Mouse (Mus musculus) liver, embryonic 13.5 days (tissue): Measurements from ENCODE around the gene Nat14. TPM values are rescaled to one million over a fixed set of nuclear protein-coding genes. Genes with fewer than 3 reads are reported as not detected.

Experiments used
- ATAC-seq: fragments of 200-750 bp; cut with Nextera tagmentation; 2 replicates; pipeline ENCODE4 v1.8.0; 2017; ENCODE audit warnings: low read depth, mild to moderate bottlenecking, moderate number of reproducible peaks, moderate library complexity
- DNase-seq: peaks from one replicate; pipeline ENCODE4 v3.0.0; 2022
- H3K27ac ChIP-seq: fragments of 300-500 bp; sonication (generic); 2 replicates; pipeline ENCODE4 v1.5.1; 2015; ENCODE audit warnings: moderate library complexity, mild to moderate bottlenecking, inconsistent platforms
- H3K27me3 ChIP-seq: fragments of 300-500 bp; sonication (generic); 2 replicates; pipeline ENCODE4 v1.6.1; 2015; ENCODE audit warnings: mild to moderate bottlenecking, inconsistent platforms
- H3K36me3 ChIP-seq: fragments of 300-500 bp; sonication (generic); 2 replicates; pipeline ENCODE4 v1.6.1; 2015; ENCODE audit warnings: mild to moderate bottlenecking, inconsistent platforms
- H3K4me1 ChIP-seq: fragments of 300-500 bp; sonication (generic); replicated peaks from 2 replicates; pipeline ENCODE4 v1.6.1; 2015; ENCODE audit warnings: inconsistent platforms
- H3K4me2 ChIP-seq: fragments of 300-500 bp; sonication (generic); 2 replicates; pipeline ENCODE4 v1.6.1; 2015; ENCODE audit warnings: inconsistent platforms, mild to moderate bottlenecking, moderate library complexity
- H3K4me3 ChIP-seq: fragments of 300-500 bp; sonication (generic); replicated peaks from 2 replicates; pipeline ENCODE4 v1.5.1; 2015; ENCODE audit warnings: mild to moderate bottlenecking, inconsistent platforms
- H3K9ac ChIP-seq: fragments of 300-500 bp; sonication (generic); 2 replicates; pipeline ENCODE4 v1.6.1; 2015; ENCODE audit warnings: mild to moderate bottlenecking, inconsistent platforms
- H3K9me3 ChIP-seq: fragments of 300-500 bp; sonication (generic); replicated peaks from 2 replicates; pipeline ENCODE4 v1.6.1; 2016; ENCODE audit warnings: inconsistent platforms
- WGBS: fragments of 180-500 bp; shearing (Covaris S2); methylation state at CpG from one replicate; pipeline ENCODE4 v1.1.7; 2015; ENCODE audit not compliant: insufficient replicate concordance; 5-methylcytosine and 5-hydroxymethylcytosine counted together
- polyA plus RNA-seq: library from polyadenylated mRNA; unstranded; fragments of >200 nt; fragmentation: Nextera tagmentation; extraction: Ambion mirVana; gene quantifications from 2 replicates; pipeline ENCODE4 v1.2.1, GENCODE M21; 2015

Nat14 gene
- polyA plus RNA-seq, 1 experiment from 2014 or later: 0.67 TPM

DNA sequence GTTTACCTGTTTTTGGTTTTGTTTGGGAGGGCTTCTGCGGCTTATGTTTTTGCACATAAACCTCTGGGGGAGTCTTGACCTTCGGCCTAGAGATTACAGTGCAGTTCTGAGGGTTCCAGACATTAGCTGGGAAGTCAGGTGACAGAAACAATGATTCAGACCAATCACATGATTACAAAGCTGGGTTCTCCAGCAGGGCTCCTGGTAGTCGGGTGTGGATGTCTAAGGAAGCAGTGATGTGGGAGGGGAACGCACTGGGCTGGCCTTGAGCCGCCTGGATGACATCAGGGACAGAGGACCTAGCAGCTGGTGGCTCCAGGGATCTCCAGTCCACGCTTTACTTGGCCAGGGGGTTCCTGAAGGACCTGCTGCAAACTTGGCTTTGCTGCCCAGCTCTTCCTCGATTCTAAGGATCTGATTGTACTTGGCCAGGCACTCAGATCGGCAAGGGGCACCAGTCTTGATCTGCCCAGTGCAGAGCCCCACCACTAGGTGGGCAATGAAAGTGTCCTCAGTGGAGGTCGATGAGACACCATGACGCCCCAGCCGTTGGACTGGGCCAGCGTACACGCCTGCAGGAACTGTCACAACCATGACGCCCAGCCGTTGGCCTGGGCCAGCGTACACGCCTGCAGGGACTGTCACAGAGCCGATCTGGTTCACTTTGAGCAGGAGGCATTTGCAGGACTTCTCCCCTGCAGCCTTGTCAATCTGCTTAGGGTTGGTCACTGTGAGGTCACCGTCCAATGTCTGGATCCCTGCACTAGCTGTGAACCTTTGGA lies 28.9 kb downstream of the Nat14 start:
- Histone ChIP-seq H3K4me1 (no peaks in the 10 kb centered on the region; the same call in 1 of the 2 replicates), H3K4me2 (no peak overlapping the region), H3K9me3 (no peaks in the 10 kb centered on the region), H3K36me3 (no peaks in the 10 kb centered on the region), H3K27me3 (peaks cover 5% of the 10 kb centered on the region; the same call in 1 of the 2 replicates), H3K4me3 (no peak overlapping the region), H3K27ac (no peak overlapping the region), H3K9ac (no peak overlapping the region)
- no peak for ATAC-seq
- DNase-seq: no peak
- 62% methylated on average over 19 of the region's 19 CpGs for WGBS

DNA sequence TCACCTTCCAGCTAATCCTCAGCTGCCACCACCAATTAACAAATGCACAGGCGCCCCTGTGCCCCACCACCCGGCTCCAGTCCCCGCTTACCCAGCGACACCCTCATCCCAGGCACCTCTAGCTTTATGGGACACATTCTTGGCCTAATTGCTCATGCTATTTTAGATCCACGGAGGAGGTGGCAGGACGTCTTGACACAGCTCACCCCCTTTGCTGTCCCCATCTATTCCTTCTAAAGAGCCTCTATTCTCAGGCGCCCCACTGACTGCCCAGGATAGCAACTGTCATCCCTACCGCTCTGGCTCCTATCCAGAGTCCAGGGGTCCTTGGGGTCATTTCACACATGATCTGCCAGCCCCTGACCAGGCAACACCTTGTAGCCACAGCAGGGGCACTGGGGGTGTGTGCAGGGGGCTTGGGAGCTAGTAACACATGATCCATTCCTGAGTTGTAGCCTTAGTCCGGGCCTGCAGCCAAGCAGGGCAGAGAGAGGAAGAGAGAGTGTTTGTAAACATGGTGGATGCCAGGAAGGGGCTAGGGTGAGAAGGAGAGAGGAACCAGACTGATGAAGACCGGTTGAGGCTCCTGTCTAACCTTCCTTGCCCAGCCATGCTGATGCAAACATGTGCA lies 32.1 kb downstream of the Nat14 start:
- H3K9ac ChIP-seq: no peak overlapping the region
- 22% methylated on average over 10 of the region's 10 CpGs for WGBS
- H3K36me3 ChIP-seq: no peaks in the 10 kb centered on the region
- no peak overlapping the region for H3K27ac ChIP-seq
- DNase-seq (no peak), ATAC-seq (no peak)
- H3K4me2 ChIP-seq: no peak overlapping the region
- no peaks in the 10 kb centered on the region for H3K9me3 ChIP-seq
- H3K27me3 ChIP-seq: no peaks in the 10 kb centered on the region
- no peak overlapping the region for H3K4me3 ChIP-seq
- no peaks in the 10 kb centered on the region for H3K4me1 ChIP-seq

DNA sequence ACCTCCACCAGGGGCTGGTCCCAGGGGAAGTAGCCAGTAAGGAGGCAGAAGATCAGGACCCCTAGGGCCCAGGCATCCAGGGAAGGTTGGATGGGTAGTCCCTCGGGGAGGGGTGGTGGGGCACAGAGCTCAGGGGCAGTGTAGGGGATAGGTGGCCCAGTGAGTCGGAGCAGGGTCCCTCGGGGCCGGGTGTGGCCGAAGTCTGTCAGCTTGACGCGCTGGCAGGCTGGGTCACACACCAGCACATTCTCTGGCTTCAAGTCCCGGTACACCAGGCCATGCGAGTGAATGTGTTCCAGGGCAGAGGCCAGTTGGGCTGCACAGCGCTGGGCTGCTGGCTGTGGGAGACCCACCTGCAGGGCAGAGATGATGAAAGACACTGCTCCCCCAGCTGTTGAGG lies 35.5 kb downstream of the Nat14 start:
- Histone ChIP-seq H3K4me3 (no peak overlapping the region), H3K4me1 (no peaks in the 10 kb centered on the region), H3K4me2 (no peak overlapping the region), H3K27ac (no peak overlapping the region), H3K36me3 (no peaks in the 10 kb centered on the region), H3K27me3 (no peaks in the 10 kb centered on the region), H3K9me3 (no peaks in the 10 kb centered on the region), H3K9ac (no peak overlapping the region)
- WGBS: 80% methylated on average over 10 of the region's 10 CpGs
- no peak for DNase-seq
- ATAC-seq: no peak

DNA sequence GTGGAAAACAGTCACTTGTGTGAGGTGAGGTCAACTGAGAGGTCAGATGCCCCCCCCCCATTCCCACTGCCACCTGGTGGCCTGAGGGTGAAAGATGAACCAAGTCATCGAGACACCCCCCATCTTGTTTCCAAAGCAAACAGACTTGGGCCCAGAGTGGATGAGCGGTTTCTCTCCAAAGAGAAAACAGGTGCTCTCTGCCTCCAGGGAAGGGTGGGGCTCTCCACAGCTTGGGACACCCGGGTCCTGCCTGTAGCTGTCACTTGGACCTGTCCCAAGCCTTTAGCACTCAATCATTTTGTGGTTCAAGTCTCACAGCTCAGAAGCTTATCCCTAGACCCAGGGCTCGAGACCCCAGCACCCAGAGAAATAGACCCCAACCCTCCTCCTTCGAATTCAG lies 41.7 kb downstream of the Nat14 start:
- Histone ChIP-seq H3K27me3 (no peaks in the 10 kb centered on the region), H3K4me2 (no peak overlapping the region), H3K4me3 (no peak overlapping the region), H3K36me3 (no peaks in the 10 kb centered on the region), H3K9me3 (no peaks in the 10 kb centered on the region), H3K9ac (no peak overlapping the region), H3K27ac (no peak overlapping the region), H3K4me1 (no peaks in the 10 kb centered on the region)
- no peak for DNase-seq
- 50% methylated on average over 5 of the region's 5 CpGs for WGBS
- ATAC-seq: no peak

DNA sequence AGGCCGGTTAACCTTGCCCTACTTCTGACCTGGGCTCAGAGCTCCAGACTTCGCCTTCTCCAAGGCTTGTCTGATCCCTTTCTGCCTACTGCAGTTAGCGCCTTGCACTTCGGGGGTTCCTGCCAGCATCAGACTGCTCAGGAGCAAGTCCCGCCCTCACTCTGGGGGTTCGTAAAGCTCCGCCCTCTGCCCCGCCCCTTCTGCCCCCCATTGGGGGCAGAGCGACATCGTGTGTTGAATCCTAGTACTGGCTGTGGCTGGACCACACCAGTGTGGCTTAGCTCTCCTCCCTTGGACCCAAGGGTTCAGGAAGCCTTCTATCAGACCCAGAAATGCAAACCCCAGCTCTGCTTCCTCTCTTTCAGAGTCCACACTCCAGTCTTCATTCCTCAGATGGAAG lies 42.4 kb downstream of the Nat14 start, which contains the start of gene Sbk2:
TSS of gene Sbk2 (minus strand) at position 135 of the 400 bp plus-strand sequence.
- Histone ChIP-seq H3K4me2 (0 out of 2 replicates have a peak within 1 kb of the TSS, but pooled peaks have one; percentile 21), H3K36me3 (no peaks in the 10 kb centered on the region), H3K27me3 (no peaks in the 10 kb centered on the region), H3K27ac (no peak within 1 kb of the TSS), H3K9me3 (no peaks in the 10 kb centered on the region), H3K4me3 (no peak within 1 kb of the TSS), H3K9ac (no peak within 1 kb of the TSS), H3K4me1 (no peaks in the 10 kb centered on the region)
- WGBS: 4% methylated on average over 10 of the region's 10 CpGs
- DNase-seq (peak; percentile 51), ATAC-seq (peak; percentile 78)

DNA sequence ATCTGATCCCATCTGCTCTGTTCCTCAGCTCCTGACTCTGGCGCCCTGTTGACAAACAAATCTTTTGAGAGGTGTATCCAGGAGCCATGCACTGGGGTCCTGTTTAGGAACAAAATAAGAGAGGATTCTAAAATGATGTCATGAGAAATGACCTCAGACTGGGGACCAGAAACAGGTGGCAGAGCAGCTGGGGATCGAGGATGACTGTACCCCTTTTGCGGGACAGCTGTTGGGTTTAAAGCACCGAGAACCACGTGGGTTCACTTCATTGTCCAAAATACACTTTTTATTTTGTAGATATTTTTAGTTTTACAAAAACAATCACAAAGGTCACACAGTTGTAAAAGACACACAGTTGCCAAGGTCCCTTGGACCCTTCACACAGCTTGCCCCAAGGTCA lies 43.2 kb downstream of the Nat14 start:
- Histone ChIP-seq H3K27me3 (no peaks in the 10 kb centered on the region), H3K4me3 (no peak overlapping the region), H3K4me1 (no peaks in the 10 kb centered on the region), H3K27ac (no peak overlapping the region), H3K9ac (no peak overlapping the region), H3K36me3 (no peaks in the 10 kb centered on the region), H3K4me2 (no peak overlapping the region), H3K9me3 (no peaks in the 10 kb centered on the region)
- 63% methylated on average over 5 of the region's 5 CpGs for WGBS
- no peak for DNase-seq
- no peak for ATAC-seq

DNA sequence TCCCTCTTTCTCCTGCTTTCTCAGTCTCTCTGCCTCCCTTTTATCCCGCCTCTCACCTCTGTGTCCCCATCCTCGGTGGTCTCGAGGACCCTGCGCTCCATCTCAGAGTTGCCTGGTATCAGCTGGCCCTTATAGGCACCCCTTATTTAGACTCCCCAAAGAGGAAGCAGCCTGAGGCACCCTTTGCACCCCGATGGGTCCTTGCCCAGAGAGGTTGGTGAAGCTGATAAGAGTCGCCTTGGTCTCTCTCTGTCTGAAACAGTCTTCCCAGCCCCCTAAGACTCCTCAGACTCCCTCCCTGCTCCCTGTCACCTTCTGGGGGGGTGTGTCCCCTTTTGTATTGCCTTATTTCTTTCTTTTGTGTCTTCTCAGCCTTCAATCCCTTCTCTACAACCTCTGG lies 49.2 kb downstream of the Nat14 start, which contains the start of gene Sbk3:
TSS of gene Sbk3 (minus strand) at position 101 of the 400 bp plus-strand sequence.
- H3K9ac ChIP-seq: no peak within 1 kb of the TSS
- WGBS: 18% methylated on average over 6 of the region's 6 CpGs
- H3K27ac ChIP-seq: no peak within 1 kb of the TSS
- no peaks in the 10 kb centered on the region for H3K4me1 ChIP-seq
- no peak for ATAC-seq
- H3K4me3 ChIP-seq: no peak within 1 kb of the TSS
- peaks cover 11% of the 10 kb centered on the region; the same call in 1 of the 2 replicates for H3K27me3 ChIP-seq
- no peak for DNase-seq
- no peaks in the 10 kb centered on the region for H3K9me3 ChIP-seq
- H3K4me2 ChIP-seq: no peak within 1 kb of the TSS
- H3K36me3 ChIP-seq: no peaks in the 10 kb centered on the region

DNA sequence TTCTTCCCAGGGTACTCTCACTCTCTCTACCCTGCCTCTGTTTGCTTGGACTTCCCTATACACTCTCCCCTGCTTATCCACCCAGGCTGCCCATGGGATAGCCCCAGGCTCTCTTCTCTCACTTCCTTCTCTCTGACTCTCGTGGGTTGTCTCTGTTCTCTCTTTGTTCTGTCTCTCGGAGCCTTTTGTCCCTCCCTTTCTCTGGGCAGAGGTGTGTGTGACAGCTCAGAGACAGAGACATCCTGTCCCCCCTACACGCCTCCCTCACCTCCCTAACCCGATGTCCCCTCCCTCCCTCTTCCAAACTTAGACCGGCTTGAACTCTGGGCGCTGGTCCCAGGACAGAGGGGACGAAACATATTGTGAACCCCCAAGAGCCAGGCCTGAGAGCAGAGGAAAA lies 49.9 kb downstream of the Nat14 start:
- no peak for ATAC-seq
- H3K27me3 ChIP-seq: peaks cover 11% of the 10 kb centered on the region; the same call in 1 of the 2 replicates

DNA sequence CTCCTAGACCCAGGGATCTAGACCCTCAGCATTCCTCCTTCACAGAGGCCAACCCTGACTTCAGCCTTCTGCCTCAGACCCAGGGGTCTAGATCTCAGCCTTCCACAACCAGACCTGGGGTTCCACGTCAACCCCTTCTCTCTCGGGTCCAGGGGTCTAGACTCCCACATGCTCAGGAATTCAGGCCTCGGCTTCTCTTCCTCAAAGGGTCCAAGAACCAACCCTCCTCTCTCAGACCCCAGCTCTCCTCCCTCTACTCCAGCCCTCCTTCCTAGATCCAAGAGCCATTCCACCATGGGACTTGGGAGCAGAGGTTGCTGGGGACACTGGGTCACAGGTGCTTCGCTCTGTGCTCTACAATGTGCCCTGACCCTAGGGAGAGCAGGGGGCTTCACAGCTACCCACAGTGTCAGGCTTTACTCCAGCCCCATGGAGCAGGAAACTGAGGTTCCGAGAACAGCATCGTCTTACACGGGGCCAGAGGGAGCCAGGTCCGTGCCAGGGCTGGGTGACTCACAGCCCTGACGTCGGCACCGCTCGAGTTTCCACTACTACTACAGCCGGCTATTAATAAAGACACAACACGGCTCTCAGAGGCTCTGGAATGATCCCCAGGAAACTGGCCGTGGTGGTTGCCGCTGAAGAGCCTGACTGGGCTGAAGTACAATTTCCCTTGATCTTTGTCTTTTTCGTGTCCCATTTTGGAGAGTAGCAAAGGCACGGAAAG lies 50.7 kb downstream of the Nat14 start:
- ATAC-seq (no peak), DNase-seq (no peak)
- Histone ChIP-seq H3K9me3 (no peaks in the 10 kb centered on the region; the same call in 1 of the 2 replicates), H3K36me3 (no peaks in the 10 kb centered on the region), H3K4me2 (no peak overlapping the region), H3K27ac (no peak overlapping the region), H3K27me3 (peaks cover 11% of the 10 kb centered on the region; the same call in 1 of the 2 replicates), H3K4me1 (no peaks in the 10 kb centered on the region), H3K4me3 (no peak overlapping the region), H3K9ac (no peak overlapping the region)
- 50% methylated on average over 18 of the region's 18 CpGs for WGBS

More for the DNA sequence above, 49.9 kb downstream of the Nat14 start:
- Histone ChIP-seq H3K27ac (no peak overlapping the region), H3K9ac (no peak overlapping the region), H3K4me3 (no peak overlapping the region), H3K9me3 (no peaks in the 10 kb centered on the region; the same call in 1 of the 2 replicates), H3K4me1 (no peaks in the 10 kb centered on the region), H3K36me3 (no peaks in the 10 kb centered on the region), H3K4me2 (no peak overlapping the region)
- WGBS: 20% methylated on average over 7 of the region's 7 CpGs
- no peak for DNase-seq
